Mouse (Mus musculus): ENCODE data around the gene Suclg2.

Gene Suclg2

GRCm38 (mm10) chr6:95499639-95500038 is 219.0 kb downstream of the Suclg2 start:
- TF ChIP-seq GATA4 (IDR thresholded peaks at IDR 0.05; ENCODE audit: insufficient replicate concordance, low read length) = no peak

- no peak for TF ChIP-seq GATA4 (IDR thresholded peaks at IDR 0.05; ENCODE audit: insufficient replicate concordance, low read length)
These were observed 226.2 kb downstream of the Suclg2 start for GRCm38 (mm10) chr6:95492216-95492956.

GRCm38 (mm10) chr6:95491043-95491442 is 227.6 kb downstream of the Suclg2 start:
- no peak for TF ChIP-seq GATA4 (IDR thresholded peaks at IDR 0.05; ENCODE audit: insufficient replicate concordance, low read length)

- no peak for TF ChIP-seq GATA4 (IDR thresholded peaks at IDR 0.05; ENCODE audit: insufficient replicate concordance, low read length)
These were observed 232.8 kb downstream of the Suclg2 start for GRCm38 (mm10) chr6:95485791-95486190.

- TF ChIP-seq GATA4 (IDR thresholded peaks at IDR 0.05; ENCODE audit: insufficient replicate concordance, low read length) = no peak
These were observed 234.3 kb downstream of the Suclg2 start for GRCm38 (mm10) chr6:95484183-95484818.

GRCm38 (mm10) chr6:95483686-95484085 is 234.9 kb downstream of the Suclg2 start:
- no peak for TF ChIP-seq GATA4 (IDR thresholded peaks at IDR 0.05; ENCODE audit: insufficient replicate concordance, low read length)

GRCm38 (mm10) chr6:95483127-95483526 is 235.5 kb downstream of the Suclg2 start:
- no peak for TF ChIP-seq GATA4 (IDR thresholded peaks at IDR 0.05; ENCODE audit: insufficient replicate concordance, low read length)

GRCm38 (mm10) chr6:95479801-95480200 is 238.8 kb downstream of the Suclg2 start:
- no peak for TF ChIP-seq GATA4 (IDR thresholded peaks at IDR 0.05; ENCODE audit: insufficient replicate concordance, low read length)

GRCm38 (mm10) chr6:95469521-95469920 is 249.1 kb downstream of the Suclg2 start:
- TF ChIP-seq GATA4 (IDR thresholded peaks at IDR 0.05; ENCODE audit: insufficient replicate concordance, low read length) = no peak

GRCm38 (mm10) chr6:95465322-95465721 is 253.3 kb downstream of the Suclg2 start:
- TF ChIP-seq GATA4 (IDR thresholded peaks at IDR 0.05; ENCODE audit: insufficient replicate concordance, low read length) = no peak

GRCm38 (mm10) chr6:95459372-95459771 is 259.2 kb downstream of the Suclg2 start:
- no peak for TF ChIP-seq GATA4 (IDR thresholded peaks at IDR 0.05; ENCODE audit: insufficient replicate concordance, low read length)

GRCm38 (mm10) chr6:95446151-95446550 is 272.4 kb downstream of the Suclg2 start:
- TF ChIP-seq GATA4 (IDR thresholded peaks at IDR 0.05; ENCODE audit: insufficient replicate concordance, low read length) = no peak

- TF ChIP-seq GATA4 (IDR thresholded peaks at IDR 0.05; ENCODE audit: insufficient replicate concordance, low read length) = no peak
These were observed 273.6 kb downstream of the Suclg2 start for GRCm38 (mm10) chr6:95445036-95445435.

Data from liver, adult (tissue).